Mouse (Mus musculus) layer of hippocampus, postnatal 25 days (tissue): ENCODE measurements around the gene Ubxn7. TPM values are rescaled to one million over a fixed set of nuclear protein-coding genes. Genes with fewer than 3 reads are reported as not detected.

Source experiments
- DNase-seq, 2 experiments: peaks; one replicate each; pipeline ENCODE4 v3.0.0; 2022; ENCODE audit warnings: mixed read lengths in 2 of 2, low spot score in 1 of 2; ENCODE audit errors: extremely low spot score in 1 of 2
- total RNA-seq, 2 experiments: library from RNA; stranded (reverse); gene quantifications; 2 replicates each; pipeline ENCODE4 v1.2.3; 2021

The Ubxn7 gene
- total RNA-seq, 2 experiments from 2014 or later = 49.4 to 58.2 TPM

GRCm38 (mm10) chr16:32430474-32431046 lies 98.5 kb downstream of the Ubxn7 start, which contains the start of gene Pcyt1a:
Pcyt1a (plus strand) TSS chr16:32430921.
- DNase-seq = peak; percentile 78 to 83

DNA sequence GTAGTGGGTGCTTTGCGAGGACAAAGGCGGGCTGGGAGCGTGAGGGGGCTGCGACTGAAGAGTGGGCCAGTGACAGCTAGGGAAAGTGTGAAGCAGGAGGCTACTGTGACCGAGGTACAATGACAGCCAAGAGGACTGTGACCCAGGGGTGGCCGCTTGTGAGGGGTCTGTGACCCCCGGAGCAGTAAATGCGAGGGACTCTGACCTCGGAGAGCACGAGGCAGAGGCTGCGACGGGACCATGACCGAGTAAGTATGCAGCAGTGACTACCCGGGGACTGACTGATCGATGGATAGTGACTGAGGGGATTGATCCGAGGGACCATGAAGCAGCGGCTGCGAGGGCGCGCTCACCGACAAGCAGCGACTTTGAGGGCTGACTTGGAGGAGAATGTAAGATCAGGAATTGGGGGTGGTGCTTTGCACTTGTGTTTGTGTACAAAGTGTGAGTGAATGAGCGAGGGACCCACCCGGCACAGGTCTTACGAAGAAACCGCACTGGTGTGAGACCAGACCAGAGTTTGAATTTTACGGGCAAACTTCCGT lies 99.1 kb downstream of the Ubxn7 start:
- no peak for DNase-seq

- no peak for DNase-seq
These were observed 99.9 kb downstream of the Ubxn7 start for GRCm38 (mm10) chr16:32431926-32432325.

- DNase-seq = no peak
These were observed 101.1 kb downstream of the Ubxn7 start for GRCm38 (mm10) chr16:32433138-32433537.

- DNase-seq = no peak
These were observed 102.0 kb downstream of the Ubxn7 start for GRCm38 (mm10) chr16:32434066-32434465.

DNA sequence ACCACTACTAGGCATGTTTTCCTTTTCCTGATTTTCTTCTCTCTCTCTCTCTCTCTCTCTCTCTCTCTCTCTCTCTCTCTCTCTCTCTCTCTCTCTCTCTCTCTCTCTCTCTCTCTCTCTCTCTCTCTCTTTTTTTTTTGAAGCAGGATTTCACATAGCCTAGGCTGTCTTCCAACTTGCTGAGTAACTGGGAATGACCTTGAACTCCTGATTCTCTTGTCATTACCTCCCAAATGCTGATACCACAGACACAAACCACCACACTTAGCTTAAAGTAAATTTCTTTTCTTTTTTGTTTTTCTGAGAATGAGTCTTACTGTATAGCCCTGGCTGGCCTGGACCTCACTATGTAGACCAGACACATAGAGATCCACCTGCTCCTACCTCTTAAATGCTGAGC lies 102.6 kb downstream of the Ubxn7 start:
- no peak for DNase-seq

DNA sequence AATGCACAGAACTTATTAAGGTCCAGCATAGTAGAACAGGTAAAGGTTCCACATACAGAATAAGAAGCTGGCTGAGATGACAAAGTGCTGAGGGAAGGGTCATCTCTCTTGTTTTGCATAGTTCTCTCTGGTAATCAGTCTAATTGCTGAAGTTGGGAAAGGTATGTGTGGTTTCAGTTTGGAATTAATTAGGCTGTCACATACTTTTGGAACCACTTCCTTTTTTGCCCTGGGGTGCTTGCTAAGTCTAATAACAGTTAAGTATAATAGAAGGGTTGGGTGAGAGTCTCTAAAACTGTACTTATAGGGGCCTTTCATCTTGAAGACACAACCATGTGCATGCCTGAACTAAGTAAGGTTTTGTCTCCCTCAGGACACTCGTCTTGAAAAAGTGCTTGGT lies 104.6 kb downstream of the Ubxn7 start:
- DNase-seq = no peak

- DNase-seq = no peak
These were observed 105.2 kb downstream of the Ubxn7 start for GRCm38 (mm10) chr16:32437266-32437665.

- DNase-seq = no peak
These were observed 109.4 kb downstream of the Ubxn7 start for GRCm38 (mm10) chr16:32441432-32441831.

Other genes with a start within 250 kb of the Ubxn7 start
- gene Pigx, start 232.5 kb upstream of the Ubxn7 start, total RNA-seq = 10 to 100 TPM; 21.9 to 29.5 TPM
- 10 to 100 TPM; 62.9 to 65.4 TPM for gene Cep19, start 232.5 kb upstream of the Ubxn7 start, total RNA-seq
- 10 to 100 TPM in 1 of 2 experiments, 1 to 10 TPM in 1; 8.9 to 10.6 TPM for gene Nrros, start 166.7 kb upstream of the Ubxn7 start, total RNA-seq
- not detected for gene Bex6, start 152.4 kb upstream of the Ubxn7 start, total RNA-seq
- 10 to 100 TPM; 43.3 to 46.4 TPM for gene Fbxo45, start 85.1 kb upstream of the Ubxn7 start, total RNA-seq
- gene Wdr53, start 85.0 kb upstream of the Ubxn7 start, total RNA-seq = 10 to 100 TPM; 12.8 to 13.7 TPM
- under 1 TPM; 0.20 to 0.26 TPM for gene Smco1, start 60.8 kb upstream of the Ubxn7 start, total RNA-seq
- 10 to 100 TPM; 25.0 to 26.5 TPM for gene Rnf168, start 54.8 kb upstream of the Ubxn7 start, total RNA-seq
- gene Tm4sf19, start 68.2 kb downstream of the Ubxn7 start, total RNA-seq = not detected
- gene Tctex1d2, start 87.4 kb downstream of the Ubxn7 start, total RNA-seq = 10 to 100 TPM in 1 of 2 experiments, 1 to 10 TPM in 1; 9.8 to 14.4 TPM
- 10 to 100 TPM; 36.8 to 38.2 TPM for gene Pcyt1a, start 98.7 kb downstream of the Ubxn7 start, total RNA-seq
- not detected for gene Slc51a, start 155.6 kb downstream of the Ubxn7 start, total RNA-seq
- gene Zdhhc19, start 164.0 kb downstream of the Ubxn7 start, total RNA-seq = not detected